Mouse (Mus musculus) T-cell, adult 66 days (primary cell): Measurements from ENCODE around the gene Thsd1. TPM values are rescaled to one million over a fixed set of nuclear protein-coding genes. Genes with fewer than 3 reads are reported as not detected.

Experiments
- total RNA-seq, 2 experiments: library from RNA; stranded (reverse); gene quantifications; 3 replicates in 1 of 2; 4 replicates in 1 of 2; pipeline ENCODE4 v1.2.4; 2023

Gene Thsd1
- under 1 TPM; 0.21 to 0.64 TPM for total RNA-seq

DNA sequence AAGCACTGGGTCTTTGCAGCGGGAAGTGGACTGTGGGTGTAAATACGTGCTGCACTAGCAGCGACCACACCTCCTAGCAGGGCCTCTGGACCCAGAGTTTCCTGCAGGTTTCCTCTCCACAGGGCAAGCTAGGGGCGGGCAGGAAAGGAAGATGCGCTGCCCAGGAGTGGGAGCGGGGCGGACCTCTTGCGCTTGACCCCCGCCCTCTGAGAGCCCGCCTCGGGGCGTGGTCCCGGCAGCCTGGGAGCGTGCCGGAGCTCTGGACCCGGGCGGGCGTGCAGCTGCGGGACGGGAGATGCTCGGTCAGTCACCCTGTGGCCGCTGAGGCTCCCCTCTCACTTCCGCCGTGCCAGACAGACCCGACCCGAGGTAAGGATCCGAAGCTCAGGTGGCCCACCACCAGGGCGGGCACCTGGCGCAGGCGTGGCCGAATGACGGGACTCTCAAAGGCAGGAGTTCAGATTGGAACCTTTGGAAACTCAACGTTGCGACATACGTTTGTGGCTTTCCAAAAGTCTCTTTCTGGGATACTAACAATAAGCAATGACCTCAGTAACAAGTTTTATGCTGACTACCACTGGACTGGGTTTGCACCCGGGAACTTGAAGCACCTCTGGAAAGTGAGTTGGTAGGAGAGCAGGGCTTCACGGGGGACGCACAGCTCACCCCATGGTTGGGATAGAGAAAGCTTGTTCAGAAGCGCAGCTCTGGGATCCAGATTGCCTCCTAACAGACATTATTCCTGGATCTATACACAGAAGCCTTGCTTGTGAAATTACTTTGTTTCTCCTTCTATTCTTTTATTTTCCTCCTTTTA, at the start of gene Thsd1:
Thsd1 (plus strand) TSS at position 253 of the 817 bp plus-strand sequence.

DNA sequence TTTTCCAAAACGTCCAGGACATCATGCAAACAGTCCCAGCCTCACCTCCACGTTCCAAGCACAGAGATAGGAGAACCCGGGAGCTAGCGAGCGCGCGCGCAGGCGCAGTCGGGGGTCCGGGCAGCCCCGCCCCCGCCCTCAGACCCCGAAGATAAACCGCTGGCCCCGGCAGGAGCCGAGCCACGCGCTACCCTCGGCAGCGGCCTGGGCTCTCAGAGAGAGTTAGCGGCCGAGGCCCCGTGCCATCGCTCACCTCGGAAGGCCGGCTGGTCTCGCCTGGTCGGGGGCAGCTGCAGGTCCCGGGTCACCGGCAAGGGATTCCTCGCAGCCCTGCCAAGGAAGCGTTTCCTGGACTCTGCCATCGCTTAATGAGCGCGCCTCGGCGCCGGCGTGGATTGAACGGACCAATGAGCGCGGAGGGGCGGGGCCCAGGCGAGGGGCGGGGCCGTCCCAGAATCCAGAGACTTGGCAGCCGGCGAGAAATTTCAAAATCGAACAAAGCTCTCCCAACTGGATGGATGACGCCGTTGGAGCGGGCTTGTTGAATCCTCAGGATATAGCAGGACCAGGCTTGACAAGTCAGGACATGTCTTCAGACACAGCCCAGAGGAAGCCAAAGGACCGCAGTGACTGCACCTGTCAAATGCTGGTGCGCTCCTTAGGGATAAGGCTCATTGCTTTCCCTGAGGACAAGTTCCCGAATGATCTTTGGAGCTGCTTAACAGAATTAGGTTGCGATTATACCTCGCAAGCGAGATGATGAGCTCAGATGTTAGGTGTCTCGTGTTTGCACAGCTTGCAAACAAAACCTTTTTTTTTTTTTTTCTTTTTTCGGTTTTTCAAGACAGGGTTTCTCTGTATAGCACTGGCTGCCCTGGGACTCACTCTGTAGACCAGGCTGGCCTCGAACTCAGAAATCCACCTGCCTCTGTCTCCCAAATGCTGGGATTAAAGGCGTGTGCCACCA, 41.4 kb upstream of the Thsd1 start, which contains the start of gene Ckap2:
Ckap2 (minus strand) TSS at position 389 of the 967 bp plus-strand sequence.

GRCm38 (mm10) chr8:22192660-22193431, 34.3 kb upstream of the Thsd1 start, which contains the start of gene Vps36:
Gene Vps36 (plus strand): TSS chr8:22192809.

DNA sequence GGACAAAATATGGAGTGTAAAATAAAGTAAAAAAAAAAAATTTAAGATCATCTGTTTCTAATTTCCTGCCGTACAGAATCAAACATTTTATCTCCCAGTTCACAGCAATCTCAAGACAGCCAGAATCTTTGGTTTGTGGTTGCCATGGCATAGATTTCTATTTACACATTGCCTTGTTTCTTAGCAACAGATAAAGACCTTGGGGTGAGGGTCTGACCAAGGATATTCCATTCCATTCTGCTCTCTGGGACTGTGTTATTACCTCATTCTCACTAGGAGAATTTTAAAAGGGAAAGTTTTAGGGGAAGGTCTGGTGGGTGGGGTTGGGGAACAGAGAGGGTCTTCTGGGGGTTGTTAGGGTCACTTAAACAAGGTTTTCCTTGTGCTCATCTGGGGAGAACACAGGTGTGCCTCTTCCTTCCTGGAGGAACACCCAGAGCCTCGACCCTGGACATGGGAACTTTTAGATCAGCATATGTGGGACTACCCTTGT, 55.9 kb downstream of the Thsd1 start, which contains the start of gene Tpte:
Tpte (plus strand) TSS at position 443 of the 493 bp plus-strand sequence.

Other genes with a start within 250 kb of the Thsd1 start
- gene Atp7b, start 167.0 kb upstream of the Thsd1 start, total RNA-seq = under 1 TPM in 1 of 2 experiments, not detected in 1; 0.53 TPM
- gene Alg11, start 166.6 kb upstream of the Thsd1 start, total RNA-seq = 10 to 100 TPM; 22.5 to 24.1 TPM
- not detected for gene Nek5, start 102.3 kb upstream of the Thsd1 start, total RNA-seq
- 1 to 10 TPM; 5.7 to 8.2 TPM for gene Nek3, start 60.9 kb upstream of the Thsd1 start, total RNA-seq
- 1 to 10 TPM; 5.6 to 6.9 TPM for gene Ckap2, start 41.5 kb upstream of the Thsd1 start, total RNA-seq
- 10 to 100 TPM; 28.0 to 39.3 TPM for gene Vps36, start 34.5 kb upstream of the Thsd1 start, total RNA-seq
- not detected for gene Tpte, start 56.1 kb downstream of the Thsd1 start, total RNA-seq
- 1 to 10 TPM; 5.9 to 6.8 TPM for gene Slc25a15, start 171.3 kb downstream of the Thsd1 start, total RNA-seq
- gene Mrps31, start 184.0 kb downstream of the Thsd1 start, total RNA-seq = 10 to 100 TPM; 13.0 to 16.2 TPM